Mouse (Mus musculus): ENCODE results near the gene Pld1.

GRCm38 (mm10) chr3:27936731-27937130 is 1.8 kb upstream of the Pld1 start:
- no peak for TF ChIP-seq CTCF (IDR thresholded peaks at IDR 0.05; ENCODE audit: low read depth)
- no peak for TF ChIP-seq EP300 (optimal IDR thresholded peaks at IDR 0.05)
